Mouse (Mus musculus) layer of hippocampus, adult 11-12 months (tissue): ENCODE data around the gene Ccdc85b.
A peak's percentile ranks its signal among the peaks of the same experiment; 100 is the strongest.

Source experiments
- DNase-seq: peaks from one replicate; pipeline ENCODE4 v3.0.0; 2022; ENCODE audit warnings: low spot score

Gene Ccdc85b

GRCm38 (mm10) chr19:5481398-5481797 is 23.7 kb upstream of the Ccdc85b start:
- DNase-seq: no peak

GRCm38 (mm10) chr19:5480016-5480415 is 22.3 kb upstream of the Ccdc85b start:
- DNase-seq: no peak

GRCm38 (mm10) chr19:5477668-5478300 is 20.1 kb upstream of the Ccdc85b start:
- DNase-seq: no peak

GRCm38 (mm10) chr19:5477004-5477667 is 19.4 kb upstream of the Ccdc85b start:
- no peak for DNase-seq

- DNase-seq: no peak
Measured at GRCm38 (mm10) chr19:5475069-5475714, 17.5 kb upstream of the Ccdc85b start.

GRCm38 (mm10) chr19:5474281-5475068 is 16.8 kb upstream of the Ccdc85b start:
- DNase-seq: no peak

GRCm38 (mm10) chr19:5473720-5474119 is 16.0 kb upstream of the Ccdc85b start, which contains the start of gene Efemp2:
Efemp2 (plus strand) TSS chr19:5473954.
- DNase-seq: peak; percentile 71

- no peak for DNase-seq
Measured at GRCm38 (mm10) chr19:5472857-5473256, 15.2 kb upstream of the Ccdc85b start.

- no peak for DNase-seq
Measured at GRCm38 (mm10) chr19:5471846-5472245, 14.2 kb upstream of the Ccdc85b start.

GRCm38 (mm10) chr19:5468374-5468773 is 10.7 kb upstream of the Ccdc85b start, which contains the start of gene Ctsw:
Ctsw (minus strand) TSS chr19:5468507.
- no peak for DNase-seq

- DNase-seq: no peak
Measured at GRCm38 (mm10) chr19:5466916-5467500, 9.3 kb upstream of the Ccdc85b start.

- no peak for DNase-seq
Measured at GRCm38 (mm10) chr19:5465037-5465436, 7.3 kb upstream of the Ccdc85b start.

- no peak for DNase-seq
Measured at GRCm38 (mm10) chr19:5463791-5464562, 6.3 kb upstream of the Ccdc85b start.

GRCm38 (mm10) chr19:5463212-5463611 is 5.5 kb upstream of the Ccdc85b start:
- DNase-seq: no peak

- no peak for DNase-seq
Measured at GRCm38 (mm10) chr19:5461411-5461810, 3.7 kb upstream of the Ccdc85b start.

- peak; percentile 86 for DNase-seq
Measured at GRCm38 (mm10) chr19:5460465-5460911, 2.8 kb upstream of the Ccdc85b start, which contains the start of gene Fibp. Fibp (plus strand) TSS chr19:5460615.

- DNase-seq: no peak
Measured at GRCm38 (mm10) chr19:5459896-5460295, 2.2 kb upstream of the Ccdc85b start.

- DNase-seq: peak; percentile 61
Measured at GRCm38 (mm10) chr19:5459019-5459418, 1.3 kb upstream of the Ccdc85b start.

- peak; percentile 98 for DNase-seq
Measured at GRCm38 (mm10) chr19:5456922-5457745, 560 bp downstream of the Ccdc85b start.
